Mouse (Mus musculus): ENCODE data around the gene Mast3. TPM values are rescaled to one million over a fixed set of nuclear protein-coding genes. Genes with fewer than 3 reads are reported as not detected.

Gene Mast3
- polyA plus RNA-seq, 1 experiment from 2014 or later: 15.8 TPM

DNA sequence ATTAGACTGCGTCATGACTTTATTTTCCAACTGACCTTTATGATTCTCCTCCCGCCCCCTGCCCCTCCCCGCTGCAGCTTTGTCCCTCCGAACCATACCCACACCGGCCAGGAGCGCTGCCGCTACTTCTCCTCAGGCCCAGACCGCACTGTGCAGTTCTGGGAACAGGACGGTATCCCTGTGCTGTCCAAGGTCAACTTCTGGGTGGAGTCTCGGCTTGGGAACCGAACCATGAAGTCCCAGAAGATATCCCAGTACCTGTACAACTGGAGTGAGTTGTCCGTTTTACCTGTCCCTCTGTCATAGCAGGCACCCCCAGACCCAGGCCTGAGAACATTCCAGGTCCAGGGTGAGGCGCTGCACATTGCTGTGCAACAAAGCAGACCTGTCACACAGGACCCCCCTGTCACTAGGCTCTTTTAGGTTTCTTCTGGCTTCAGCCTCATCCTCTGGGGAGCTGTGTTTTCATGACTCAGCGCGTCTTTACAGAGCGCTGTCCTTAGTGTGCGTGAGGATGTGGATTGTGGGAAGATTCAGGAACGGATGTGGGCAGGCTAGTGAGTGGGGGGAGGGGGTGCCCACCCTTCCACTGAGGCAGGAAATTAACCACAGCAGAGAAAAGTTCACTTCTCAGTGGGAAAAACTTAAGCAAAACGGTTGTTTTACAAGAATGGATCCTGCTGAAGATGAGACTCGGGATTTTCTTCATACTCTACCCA lies 6.3 kb upstream of the Mast3 start:
- 78% methylated on average over 20 of the region's 20 CpGs for WGBS
- no peak overlapping the region for H3K4me3 ChIP-seq
- H3K27ac ChIP-seq: no peak overlapping the region
- H3K4me2 ChIP-seq: no peak overlapping the region
- H3K9me3 ChIP-seq (replicated peaks): no peaks in the 10 kb centered on the region
- no peak overlapping the region for H3K9ac ChIP-seq
- H3K4me1 ChIP-seq: no peaks in the 10 kb centered on the region
- peaks cover 32% of the 10 kb centered on the region for H3K27me3 ChIP-seq
- ATAC-seq: no peak
- H3K36me3 ChIP-seq (ENCODE audit: poor library complexity, severe bottlenecking): no peaks in the 10 kb centered on the region

DNA sequence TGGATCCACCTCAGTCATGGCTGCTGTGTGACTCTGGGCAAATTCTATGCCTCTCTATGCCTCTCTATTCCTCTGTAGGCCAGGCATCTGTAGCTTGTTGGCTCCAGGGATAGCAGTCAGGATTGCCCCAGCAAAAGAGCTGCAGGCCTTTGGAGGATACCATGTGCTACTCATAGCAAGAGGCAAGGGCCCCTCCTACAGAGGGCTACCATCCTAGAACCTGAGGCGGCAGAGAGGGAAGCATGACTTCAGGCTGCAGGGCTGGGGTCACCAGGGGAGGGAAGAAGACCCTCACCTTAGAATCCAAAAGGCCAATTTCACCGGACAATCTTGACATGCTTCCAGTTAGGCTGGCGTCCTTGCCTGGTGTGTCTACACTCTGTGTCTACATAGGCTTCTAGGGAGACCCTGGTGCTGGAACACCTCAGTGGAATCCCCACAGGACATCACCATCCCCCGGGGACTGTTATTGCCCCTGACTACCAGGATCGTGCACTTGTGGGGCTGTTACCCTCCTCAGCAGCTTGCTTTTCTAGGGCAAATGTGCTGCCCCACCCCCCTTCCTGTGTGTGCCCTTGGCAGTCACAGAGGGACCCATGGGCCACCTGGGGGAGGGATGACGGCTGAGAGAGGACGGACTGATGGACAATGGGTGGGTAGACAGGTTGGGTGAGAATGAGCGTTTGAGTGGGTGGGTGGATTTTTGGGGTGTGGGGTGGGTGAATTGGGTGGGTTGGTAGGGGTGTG lies 4.3 kb upstream of the Mast3 start:
- 82% methylated on average over 8 of the region's 8 CpGs for WGBS
- no peaks in the 10 kb centered on the region for H3K36me3 ChIP-seq (ENCODE audit: poor library complexity, severe bottlenecking)
- no peak overlapping the region for H3K4me3 ChIP-seq
- no peak overlapping the region for H3K27ac ChIP-seq
- H3K27me3 ChIP-seq: peaks cover 37% of the 10 kb centered on the region
- no peak for ATAC-seq
- H3K9me3 ChIP-seq (replicated peaks): no peaks in the 10 kb centered on the region
- no peak overlapping the region for H3K9ac ChIP-seq
- H3K4me1 ChIP-seq: peaks cover 6% of the 10 kb centered on the region
- H3K4me2 ChIP-seq: no peak overlapping the region

DNA sequence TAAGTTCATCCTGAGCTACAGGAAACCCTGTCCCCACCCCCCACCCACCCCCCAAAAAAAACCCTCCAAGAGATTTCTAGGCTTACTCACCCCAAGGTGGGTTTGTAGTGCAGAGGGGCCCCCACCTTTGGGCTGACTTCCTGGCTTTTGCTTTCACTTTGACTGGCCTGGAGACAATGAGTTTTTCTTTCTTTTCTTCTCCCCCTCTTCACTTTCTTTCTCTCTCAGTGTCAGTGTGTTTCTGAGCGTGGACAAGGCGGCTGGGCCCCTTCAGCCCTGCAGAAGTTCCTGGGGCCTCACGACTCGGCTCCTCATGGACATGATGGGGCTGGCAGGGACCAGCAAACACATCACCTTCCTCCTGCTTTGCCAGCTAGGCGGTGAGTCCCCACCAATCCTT lies 3.4 kb upstream of the Mast3 start, which contains the start of gene Il12rb1:
Gene Il12rb1 (plus strand): TSS at position 211 of the 400 bp plus-strand sequence.
- WGBS: 60% methylated on average over 5 of the region's 5 CpGs
- Histone ChIP-seq H3K27me3 (peaks cover 38% of the 10 kb centered on the region), H3K4me1 (peaks cover 13% of the 10 kb centered on the region), H3K9ac (no peak within 1 kb of the TSS), H3K36me3 (ENCODE audit: poor library complexity, severe bottlenecking) (no peaks in the 10 kb centered on the region), H3K4me2 (no peak within 1 kb of the TSS), H3K4me3 (no peak within 1 kb of the TSS), H3K9me3 (replicated peaks) (no peaks in the 10 kb centered on the region), H3K27ac (no peak within 1 kb of the TSS)
- ATAC-seq: no peak

DNA sequence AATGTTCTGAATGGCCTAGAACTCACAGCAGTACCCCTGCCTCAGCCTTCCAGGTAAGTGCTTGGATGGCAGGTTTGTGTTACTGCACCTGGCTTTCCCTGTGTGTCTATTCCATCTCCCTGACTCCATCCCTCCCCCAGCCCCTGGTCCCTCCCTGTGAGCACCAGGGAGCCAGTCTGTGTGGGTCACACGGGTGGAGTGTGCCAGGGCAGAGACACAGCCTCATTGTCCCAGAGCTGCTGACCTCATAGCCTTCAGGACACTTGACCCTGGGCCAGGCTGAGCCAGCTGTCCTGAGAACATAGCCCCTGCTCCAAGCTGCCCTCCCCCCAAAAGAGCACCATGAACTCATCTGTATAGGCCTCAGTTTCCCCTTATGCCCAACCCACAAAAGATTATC lies 2.5 kb upstream of the Mast3 start:
- no peaks in the 10 kb centered on the region for H3K9me3 ChIP-seq (replicated peaks)
- no peak overlapping the region for H3K27ac ChIP-seq
- peaks cover 45% of the 10 kb centered on the region for H3K27me3 ChIP-seq
- no peak overlapping the region for H3K4me2 ChIP-seq
- no peak for ATAC-seq
- H3K9ac ChIP-seq: no peak overlapping the region
- 38% methylated on average over 1 of the region's 1 CpGs for WGBS
- H3K36me3 ChIP-seq (ENCODE audit: poor library complexity, severe bottlenecking): no peaks in the 10 kb centered on the region
- no peak overlapping the region for H3K4me3 ChIP-seq
- H3K4me1 ChIP-seq: peaks cover 13% of the 10 kb centered on the region

DNA sequence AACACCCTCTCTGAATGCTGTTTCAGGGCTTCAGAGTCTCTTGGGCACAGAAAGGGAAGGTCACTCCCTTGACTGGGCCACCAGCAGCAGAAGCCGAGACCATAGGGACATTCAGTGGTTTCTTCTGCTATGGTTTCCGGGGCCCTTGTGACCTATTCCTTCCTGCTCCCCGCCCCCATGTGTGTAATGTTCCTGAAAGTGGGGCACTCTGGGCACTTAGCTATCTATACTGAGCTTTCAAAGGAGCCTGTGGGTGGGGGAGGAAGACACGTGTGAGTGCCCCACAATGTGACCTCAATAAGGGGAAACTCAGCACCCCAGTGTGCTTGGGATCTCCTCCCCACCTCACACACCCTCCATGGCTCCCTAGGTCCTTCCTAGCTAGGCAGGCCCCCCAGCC lies 1.7 kb upstream of the Mast3 start:
- Histone ChIP-seq H3K4me1 (peaks cover 13% of the 10 kb centered on the region), H3K4me3 (no peak overlapping the region), H3K9me3 (replicated peaks) (no peaks in the 10 kb centered on the region), H3K27ac (no peak overlapping the region), H3K27me3 (peaks cover 51% of the 10 kb centered on the region), H3K9ac (no peak overlapping the region), H3K36me3 (ENCODE audit: poor library complexity, severe bottlenecking) (no peaks in the 10 kb centered on the region), H3K4me2 (no peak overlapping the region)
- WGBS: 82% methylated on average over 4 of the region's 4 CpGs
- ATAC-seq: no peak

DNA sequence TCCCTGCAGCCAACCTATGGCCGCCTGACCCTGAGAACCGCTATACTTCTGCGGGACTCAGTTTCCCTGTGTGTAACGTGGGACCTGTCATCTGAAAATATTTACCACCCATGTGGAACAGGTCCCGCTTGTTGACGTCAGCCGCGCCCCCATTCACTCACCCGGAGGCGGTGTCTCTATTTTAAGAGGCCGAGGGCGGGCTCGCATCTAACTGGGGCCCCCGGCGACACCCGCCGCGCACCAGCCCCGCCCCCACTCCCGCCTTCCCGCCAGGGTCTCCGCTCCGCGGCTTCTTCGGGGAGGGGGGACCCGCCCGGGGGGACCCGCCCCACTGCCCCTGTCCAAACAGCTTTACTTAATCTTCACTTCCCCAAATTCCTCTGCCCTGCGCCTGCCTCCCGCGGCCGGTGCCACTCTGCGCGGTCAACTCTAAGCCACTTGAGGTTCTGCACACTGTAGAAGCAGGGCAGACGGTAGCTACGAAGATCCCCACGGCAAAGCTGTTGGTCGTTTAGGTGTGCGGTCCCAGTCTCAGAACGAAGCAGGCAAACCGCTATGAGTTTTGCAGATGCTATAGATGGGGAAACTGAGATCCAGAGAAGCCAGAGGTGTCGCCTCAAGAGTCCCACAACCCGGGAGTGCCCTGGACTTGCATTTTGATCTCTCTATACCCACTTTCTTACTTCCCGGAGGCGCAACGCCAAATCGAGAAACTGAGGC lies 933 bp downstream of the Mast3 start:
- Histone ChIP-seq H3K9ac (peak overlapping the region; percentile 57), H3K9me3 (replicated peaks) (no peaks in the 10 kb centered on the region), H3K4me3 (peak overlapping the region; percentile 50), H3K4me2 (peak overlapping the region; percentile 79), H3K36me3 (ENCODE audit: poor library complexity, severe bottlenecking) (no peaks in the 10 kb centered on the region), H3K27me3 (peaks cover 69% of the 10 kb centered on the region), H3K27ac (no peak overlapping the region), H3K4me1 (peaks cover 17% of the 10 kb centered on the region)
- 1% methylated on average over 43 of the region's 47 CpGs for WGBS
- 0 out of 2 replicates have a peak, but pooled peaks have one; percentile 28 for ATAC-seq

DNA sequence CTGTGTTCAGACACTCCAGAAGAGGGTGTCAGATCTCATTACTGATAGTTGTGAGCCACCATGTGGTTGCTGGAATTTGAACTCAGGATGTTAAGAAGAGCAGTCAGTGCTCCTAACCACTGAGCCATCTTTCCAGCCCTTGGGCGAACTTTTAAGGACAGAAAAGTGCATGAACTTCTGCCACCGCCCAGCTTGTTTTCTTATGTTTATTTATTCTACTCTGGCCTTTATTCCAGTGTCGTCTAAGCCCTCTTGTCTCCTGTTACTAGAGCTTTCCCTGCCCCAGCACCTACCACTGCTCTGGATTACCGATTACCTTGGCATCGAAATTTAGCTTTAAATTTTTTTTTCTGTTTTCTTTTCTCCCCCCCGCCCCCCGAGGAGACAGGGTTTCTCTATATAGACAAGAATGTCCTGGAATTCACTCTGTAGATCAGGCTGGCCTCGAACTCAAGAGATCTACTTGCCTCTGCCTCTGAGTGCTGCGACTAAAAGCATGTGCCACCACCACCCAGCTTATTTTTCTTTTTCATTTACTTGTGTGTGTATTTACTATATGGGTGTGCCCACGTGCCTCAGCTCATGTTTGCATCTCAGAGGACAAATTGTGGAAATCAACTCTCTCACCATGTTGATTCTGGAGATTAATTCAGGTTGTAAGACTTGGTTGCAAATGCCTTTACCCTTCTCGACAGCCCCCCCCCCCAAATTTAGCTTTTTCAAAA lies 1.9 kb downstream of the Mast3 start:
- peaks cover 79% of the 10 kb centered on the region for H3K27me3 ChIP-seq
- H3K4me2 ChIP-seq: no peak overlapping the region
- 72% methylated on average over 11 of the region's 11 CpGs for WGBS
- no peak for ATAC-seq
- H3K9me3 ChIP-seq (replicated peaks): no peaks in the 10 kb centered on the region
- peaks cover 24% of the 10 kb centered on the region for H3K4me1 ChIP-seq
- no peaks in the 10 kb centered on the region for H3K36me3 ChIP-seq (ENCODE audit: poor library complexity, severe bottlenecking)
- no peak overlapping the region for H3K4me3 ChIP-seq
- H3K27ac ChIP-seq: no peak overlapping the region
- H3K9ac ChIP-seq: no peak overlapping the region

DNA sequence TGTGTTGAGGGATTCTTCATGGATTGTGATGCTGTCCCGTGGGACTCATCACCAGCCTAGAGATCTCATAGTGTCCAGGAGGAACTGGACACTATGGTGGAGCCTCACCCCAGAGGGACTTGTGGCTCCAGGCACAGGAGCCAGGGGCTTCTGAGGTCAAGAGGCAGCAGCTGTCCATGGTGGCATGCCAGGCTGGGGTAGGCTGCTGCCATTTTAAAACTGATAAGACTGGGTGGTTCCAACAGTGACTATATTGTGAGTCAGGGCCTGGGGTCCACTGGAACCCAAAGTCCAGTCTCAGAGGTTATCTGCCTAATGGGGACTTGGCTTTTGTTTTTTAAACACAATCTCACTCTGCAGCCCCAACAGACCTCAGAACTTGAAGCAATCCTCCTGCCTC lies 3.0 kb downstream of the Mast3 start:
- no peak for ATAC-seq
- H3K36me3 ChIP-seq (ENCODE audit: poor library complexity, severe bottlenecking): no peaks in the 10 kb centered on the region
- 100% methylated on average over 1 of the region's 1 CpGs for WGBS
- H3K4me2 ChIP-seq: no peak overlapping the region
- no peak overlapping the region for H3K9ac ChIP-seq
- no peaks in the 10 kb centered on the region for H3K9me3 ChIP-seq (replicated peaks)
- no peak overlapping the region for H3K4me3 ChIP-seq
- no peak overlapping the region for H3K27ac ChIP-seq
- peaks cover 30% of the 10 kb centered on the region for H3K4me1 ChIP-seq
- H3K27me3 ChIP-seq: peaks cover 80% of the 10 kb centered on the region

DNA sequence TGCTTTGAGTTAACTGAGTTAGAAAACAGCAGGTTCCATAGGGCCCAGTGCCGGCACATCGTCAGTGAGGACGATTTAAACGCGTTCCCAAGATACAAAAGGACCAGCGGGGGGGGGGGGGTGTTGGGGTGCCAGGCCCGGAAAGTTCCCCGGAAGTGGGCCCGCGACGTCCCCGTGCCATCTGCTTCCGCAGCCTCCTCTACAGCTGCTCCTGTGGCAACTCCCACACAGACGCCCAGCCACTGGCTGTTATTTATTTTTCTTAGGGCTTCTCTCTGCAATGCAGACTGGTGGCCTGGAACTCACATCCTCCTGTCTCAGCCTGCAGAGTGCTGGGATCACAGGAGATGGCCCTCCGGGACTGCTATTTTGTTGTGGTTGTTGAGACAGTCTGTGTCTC lies 3.7 kb downstream of the Mast3 start:
- H3K9me3 ChIP-seq (replicated peaks): no peaks in the 10 kb centered on the region
- H3K27ac ChIP-seq: no peak overlapping the region
- no peak overlapping the region for H3K9ac ChIP-seq
- H3K27me3 ChIP-seq: peaks cover 74% of the 10 kb centered on the region
- H3K4me3 ChIP-seq: no peak overlapping the region
- no peaks in the 10 kb centered on the region for H3K36me3 ChIP-seq (ENCODE audit: poor library complexity, severe bottlenecking)
- no peak overlapping the region for H3K4me2 ChIP-seq
- no peak for ATAC-seq
- H3K4me1 ChIP-seq: peaks cover 37% of the 10 kb centered on the region
- WGBS: 34% methylated on average over 15 of the region's 15 CpGs

DNA sequence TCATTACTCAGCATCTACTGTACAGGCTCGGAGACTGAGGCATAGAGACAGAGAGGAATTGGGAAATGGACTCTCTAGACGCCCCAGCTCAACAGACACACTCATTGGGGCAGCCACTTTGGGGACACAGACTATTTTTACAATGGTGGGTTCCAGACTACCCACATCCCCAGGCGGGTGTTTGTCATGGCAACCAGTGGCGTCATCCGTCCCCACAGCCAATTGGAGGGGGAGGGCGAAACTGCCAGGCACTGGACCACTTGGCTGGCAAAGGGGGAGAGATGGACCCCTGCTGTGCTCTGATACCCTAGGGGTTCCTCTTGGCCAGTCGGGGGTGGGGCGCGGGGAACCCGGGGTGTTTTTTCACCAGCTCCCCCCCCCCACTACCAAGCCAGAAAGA lies 4.2 kb downstream of the Mast3 start:
- ATAC-seq: no peak
- H3K9ac ChIP-seq: no peak overlapping the region
- H3K9me3 ChIP-seq (replicated peaks): no peaks in the 10 kb centered on the region
- no peak overlapping the region for H3K4me3 ChIP-seq
- no peak overlapping the region for H3K27ac ChIP-seq
- H3K27me3 ChIP-seq: peaks cover 69% of the 10 kb centered on the region
- no peaks in the 10 kb centered on the region for H3K36me3 ChIP-seq (ENCODE audit: poor library complexity, severe bottlenecking)
- no peak overlapping the region for H3K4me2 ChIP-seq
- 47% methylated on average over 9 of the region's 10 CpGs for WGBS
- H3K4me1 ChIP-seq: peaks cover 40% of the 10 kb centered on the region

DNA sequence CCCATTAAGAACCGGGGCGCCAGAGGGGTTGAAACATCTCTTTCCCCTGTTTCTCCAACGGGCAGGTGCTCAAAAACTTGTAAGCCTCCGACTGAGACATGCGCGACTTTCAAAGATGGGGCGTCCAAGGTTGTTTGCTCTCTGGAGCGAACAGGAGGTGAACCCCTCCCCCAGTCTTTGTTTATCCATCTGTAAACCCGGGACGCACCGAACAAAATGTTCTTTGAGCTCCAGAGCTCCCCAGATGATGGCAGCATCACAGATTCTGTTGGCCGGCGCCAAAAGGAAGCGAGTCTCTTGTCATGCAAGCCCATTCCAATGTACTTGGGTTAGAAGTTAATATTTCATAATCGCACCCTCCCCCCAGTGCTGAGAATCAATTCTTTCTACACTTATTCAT lies 6.6 kb downstream of the Mast3 start:
- H3K4me2 ChIP-seq: peak overlapping the region; percentile 85
- H3K36me3 ChIP-seq (ENCODE audit: poor library complexity, severe bottlenecking): no peaks in the 10 kb centered on the region
- H3K9me3 ChIP-seq (replicated peaks): no peaks in the 10 kb centered on the region
- 10% methylated on average over 15 of the region's 15 CpGs for WGBS
- peak overlapping the region; percentile 58 for H3K4me3 ChIP-seq
- H3K27ac ChIP-seq: no peak overlapping the region
- no peak for ATAC-seq
- H3K4me1 ChIP-seq: peaks cover 31% of the 10 kb centered on the region
- peak overlapping the region; percentile 79 for H3K9ac ChIP-seq
- peaks cover 56% of the 10 kb centered on the region for H3K27me3 ChIP-seq

All from forebrain, embryonic 13.5 days (tissue).